Mouse (Mus musculus) ES-Bruce4 (cell line): ENCODE results near the gene Abcc3.

Source experiments
- CTCF ChIP-seq: IDR thresholded peaks from one replicate; pipeline ENCODE4 v1.8.1; 2011; ENCODE audit warnings: low read depth, low read length
- POLR2A ChIP-seq: IDR thresholded peaks from one replicate; pipeline ENCODE4 v1.8.1; 2011; ENCODE audit warnings: low read length; ENCODE audit not compliant: insufficient read depth

DNA sequence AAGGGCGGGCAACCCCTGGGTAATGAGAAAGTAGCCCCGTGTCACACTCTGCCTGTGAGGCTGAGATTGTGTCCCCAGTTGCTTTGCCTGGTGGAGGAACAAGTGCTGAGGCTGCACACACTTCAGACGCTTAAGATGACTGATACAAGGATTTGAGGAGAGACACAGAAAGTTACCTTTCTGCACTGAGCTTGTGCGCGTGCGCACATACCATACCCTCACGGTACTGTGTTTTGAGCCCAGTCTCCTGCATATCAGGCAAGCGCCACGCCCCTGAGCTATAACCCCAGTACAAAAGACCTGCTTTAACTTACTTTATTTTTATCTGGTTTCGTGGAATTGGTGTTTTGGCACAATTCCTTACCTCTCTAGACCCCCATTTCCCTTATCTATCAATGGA, 1.1 kb downstream of the Abcc3 start:
- TF ChIP-seq CTCF (no peak), POLR2A (no peak)
